Mouse (Mus musculus) neural tube, embryonic 13.5 days (tissue): ENCODE data around the gene Prkcsh. TPM values are rescaled to one million over a fixed set of nuclear protein-coding genes. Genes with fewer than 3 reads are reported as not detected.
A peak's percentile ranks its signal among the peaks of the same experiment; 100 is the strongest.

Source experiments
- ATAC-seq: fragments of 200-750 bp; cut with Nextera tagmentation; 2 replicates; pipeline ENCODE4 v1.8.0; 2017; ENCODE audit warnings: low read depth, mild to moderate bottlenecking, moderate TSS enrichment, moderate library complexity
- H3K27ac ChIP-seq: fragments of 300-500 bp; sonication (generic); replicated peaks from 2 replicates; pipeline ENCODE4 v1.5.1; 2015; ENCODE audit warnings: moderate library complexity, mild to moderate bottlenecking, inconsistent platforms
- H3K27me3 ChIP-seq: fragments of 300-500 bp; sonication (generic); 2 replicates; pipeline ENCODE4 v1.6.1; 2015; ENCODE audit warnings: mild to moderate bottlenecking, inconsistent platforms
- H3K36me3 ChIP-seq: fragments of 300-500 bp; sonication (generic); 2 replicates; pipeline ENCODE4 v1.6.1; 2015; ENCODE audit warnings: mild to moderate bottlenecking, inconsistent platforms
- H3K4me1 ChIP-seq: fragments of 300-500 bp; sonication (generic); replicated peaks from 2 replicates; pipeline ENCODE4 v1.6.1; 2015; ENCODE audit warnings: inconsistent platforms
- H3K4me2 ChIP-seq: fragments of 300-500 bp; sonication (generic); 2 replicates; pipeline ENCODE4 v1.6.1; 2015; ENCODE audit warnings: inconsistent platforms, mild to moderate bottlenecking, moderate library complexity
- H3K4me3 ChIP-seq: fragments of 300-500 bp; sonication (generic); 2 replicates; pipeline ENCODE4 v1.5.1; 2015; ENCODE audit warnings: mild to moderate bottlenecking, inconsistent platforms
- H3K9ac ChIP-seq: fragments of 300-500 bp; sonication (generic); 2 replicates; pipeline ENCODE4 v1.6.1; 2015; ENCODE audit warnings: moderate library complexity, mild to moderate bottlenecking, inconsistent platforms
- H3K9me3 ChIP-seq: fragments of 300-500 bp; sonication (generic); 2 replicates; pipeline ENCODE4 v1.6.1; 2016; ENCODE audit warnings: inconsistent platforms
- WGBS: fragments of 180-500 bp; shearing (Covaris S2); methylation state at CpG from one replicate; pipeline ENCODE4 v1.1.7; 2015; 5-methylcytosine and 5-hydroxymethylcytosine counted together
- polyA plus RNA-seq: library from polyadenylated mRNA; unstranded; fragments of >200 nt; fragmentation: Nextera tagmentation; extraction: Ambion mirVana; gene quantifications from 2 replicates; pipeline ENCODE4 v1.2.1, GENCODE M21; 2015

Gene Prkcsh
- 101 and 108 TPM in 2 replicates for polyA plus RNA-seq

DNA sequence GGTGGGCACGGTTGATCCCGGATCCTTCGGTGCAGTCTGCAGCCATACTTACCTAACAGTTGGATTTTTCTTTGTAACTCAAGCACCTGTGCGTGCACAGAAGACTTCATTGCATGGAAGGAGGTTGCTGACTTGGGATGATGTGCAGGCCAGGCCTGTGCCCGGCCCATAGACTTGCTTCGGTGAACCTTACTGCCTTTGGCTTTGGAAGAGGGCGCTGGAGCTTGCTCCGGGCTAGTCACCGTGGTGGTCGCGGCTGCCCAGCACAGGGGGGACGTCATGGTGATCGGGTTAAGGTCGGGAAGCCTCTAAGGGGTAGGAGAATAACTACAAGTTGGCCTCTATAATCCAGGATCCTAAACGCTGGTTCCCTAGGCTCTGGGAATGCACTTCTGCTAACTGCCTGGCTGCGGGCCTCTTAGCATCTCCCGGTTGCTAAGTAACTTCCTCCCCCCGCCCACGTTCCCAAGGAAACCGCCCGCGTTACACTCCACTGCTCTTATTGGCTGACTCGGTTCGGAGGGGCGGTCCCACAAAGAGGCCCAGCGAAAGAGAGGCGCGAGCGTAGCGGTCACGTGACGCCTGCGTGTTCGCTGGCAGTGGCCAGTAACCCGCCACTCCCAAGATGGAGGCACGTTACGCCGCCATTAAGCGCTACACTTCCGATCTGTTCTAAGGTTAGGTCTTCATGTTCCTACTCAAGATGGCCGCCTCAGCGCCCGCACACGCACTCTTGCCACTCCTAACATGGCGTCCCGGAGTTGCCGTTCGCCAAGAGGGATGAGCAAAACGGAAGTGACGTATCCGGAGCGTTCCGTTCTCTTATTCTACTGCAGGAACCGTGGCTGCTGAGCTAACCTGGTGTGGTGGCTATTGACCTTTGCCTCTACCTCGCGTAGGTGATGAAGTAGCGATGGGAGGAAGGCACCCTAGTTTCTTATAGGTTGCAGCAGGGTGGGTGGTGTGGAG lies at the start of gene Prkcsh, which contains the start of gene Ccdc151:
Prkcsh (plus strand) TSS at position 613 of the 969 bp plus-strand sequence.
Ccdc151 (minus strand) TSS at position 441 of the 969 bp plus-strand sequence.
- WGBS: 6% methylated on average over 57 of the region's 57 CpGs
- no peaks in the 10 kb centered on the region for H3K9me3 ChIP-seq
- peak within 1 kb of the TSS; percentile 75 for H3K4me3 ChIP-seq
- no peaks in the 10 kb centered on the region for H3K27me3 ChIP-seq
- peak within 1 kb of the TSS; percentile 81 for H3K27ac ChIP-seq
- ATAC-seq: peak; percentile 99
- peak within 1 kb of the TSS; percentile 94 for H3K4me2 ChIP-seq
- H3K4me1 ChIP-seq: peaks cover 50% of the 10 kb centered on the region
- H3K36me3 ChIP-seq: peaks cover 37% of the 10 kb centered on the region
- peak within 1 kb of the TSS; percentile 83 for H3K9ac ChIP-seq

GRCm38 (mm10) chr9:21953600-21953999 lies 49.0 kb upstream of the Prkcsh start:
- peaks cover 14% of the 10 kb centered on the region for H3K4me1 ChIP-seq
- 14% methylated on average over 3 of the region's 3 CpGs for WGBS
- H3K27me3 ChIP-seq: peaks cover 7% of the 10 kb centered on the region; the same call in 1 of the 2 replicates
- no peak overlapping the region for H3K27ac ChIP-seq
- no peak overlapping the region for H3K9ac ChIP-seq
- H3K4me2 ChIP-seq: no peak overlapping the region
- ATAC-seq: no peak
- H3K9me3 ChIP-seq: no peaks in the 10 kb centered on the region
- no peak overlapping the region for H3K4me3 ChIP-seq
- H3K36me3 ChIP-seq: 0 out of 2 replicates have a peak, but pooled peaks cover 2% of the 10 kb centered on the region

DNA sequence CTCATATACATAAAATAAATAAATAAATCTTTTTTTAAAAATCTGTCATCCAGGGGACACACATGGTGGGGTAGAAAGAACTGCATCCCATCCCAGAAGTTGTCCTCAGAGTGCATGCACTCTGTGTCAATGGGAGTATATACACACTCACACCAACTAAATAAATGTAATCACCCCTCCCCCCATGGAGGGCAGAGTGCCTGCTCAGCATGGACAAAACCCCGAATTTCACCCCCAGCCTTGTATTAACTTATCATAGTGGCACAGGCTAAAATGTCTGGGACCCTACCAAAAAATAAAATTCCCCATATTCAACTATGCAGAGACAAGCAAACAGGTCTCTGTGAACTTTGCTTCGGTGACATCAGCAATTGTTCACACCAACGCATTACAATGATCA lies 48.0 kb upstream of the Prkcsh start:
- ATAC-seq: no peak
- Histone ChIP-seq H3K27ac (no peak overlapping the region), H3K36me3 (no peaks in the 10 kb centered on the region), H3K27me3 (peaks cover 12% of the 10 kb centered on the region), H3K4me3 (peak overlapping the region; percentile 60; the same call in 1 of the 2 replicates), H3K9ac (no peak overlapping the region), H3K4me2 (peak overlapping the region; percentile 60), H3K9me3 (no peaks in the 10 kb centered on the region), H3K4me1 (peaks cover 14% of the 10 kb centered on the region)
- WGBS: 85% methylated on average over 3 of the region's 3 CpGs

DNA sequence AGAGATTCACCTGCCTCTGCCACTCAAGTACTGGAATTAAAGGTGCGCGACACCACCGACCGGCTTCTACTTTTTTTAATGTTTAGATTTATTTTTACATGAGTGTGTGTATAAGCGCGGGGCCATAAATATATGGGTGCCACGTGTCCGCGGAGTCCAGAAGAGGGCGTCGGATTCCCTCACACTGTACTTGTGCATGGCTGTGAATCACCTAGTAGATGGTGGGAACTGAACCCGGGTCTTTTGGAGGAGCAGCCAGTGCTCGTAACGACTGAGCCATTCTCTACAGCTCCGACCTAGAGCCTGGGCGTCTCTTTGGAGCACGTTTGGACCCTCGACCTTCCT lies 47.4 kb upstream of the Prkcsh start:
- WGBS: 2% methylated on average over 18 of the region's 18 CpGs
- ATAC-seq: peak; percentile 78
- peak overlapping the region; percentile 94 for H3K27ac ChIP-seq
- peak overlapping the region; percentile 60 for H3K4me2 ChIP-seq
- no peaks in the 10 kb centered on the region for H3K36me3 ChIP-seq
- peak overlapping the region; percentile 60 for H3K4me3 ChIP-seq
- H3K9me3 ChIP-seq: no peaks in the 10 kb centered on the region
- peaks cover 14% of the 10 kb centered on the region for H3K4me1 ChIP-seq
- H3K27me3 ChIP-seq: peaks cover 17% of the 10 kb centered on the region
- peak overlapping the region; percentile 75 for H3K9ac ChIP-seq

DNA sequence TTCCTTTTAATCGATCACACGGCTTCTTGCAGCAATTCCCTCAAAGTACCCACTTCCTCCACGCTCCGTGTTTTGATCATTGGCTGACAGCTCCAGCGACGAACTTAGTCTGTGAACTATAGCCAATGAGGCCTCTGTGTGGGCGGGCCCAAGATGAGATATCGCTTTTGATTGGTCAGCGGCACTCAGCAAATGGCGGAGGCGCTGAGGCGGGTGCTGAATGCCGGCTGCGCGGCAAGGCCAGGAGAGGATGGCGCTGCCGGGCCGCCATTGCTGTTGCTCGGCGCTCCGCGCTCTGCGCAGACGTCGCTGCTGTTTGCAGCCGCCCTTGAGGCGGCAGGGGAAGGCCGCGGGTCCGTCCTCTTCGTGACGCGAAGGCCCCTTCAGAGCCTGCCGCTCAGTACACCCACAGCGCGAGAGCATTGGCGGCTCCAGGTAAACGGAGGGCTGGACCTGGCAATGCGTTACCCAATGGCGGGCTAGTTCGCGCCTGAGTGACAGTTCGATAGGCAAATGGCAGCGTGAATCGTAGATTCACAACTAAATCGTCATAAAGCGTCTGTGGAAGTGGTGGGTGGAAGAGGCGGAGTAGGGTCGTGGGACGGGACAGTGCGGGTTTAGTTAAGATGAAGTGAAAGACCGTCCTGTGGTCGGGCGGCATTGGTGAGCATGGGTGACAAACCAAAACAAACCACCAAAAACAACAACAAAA lies 46.9 kb upstream of the Prkcsh start, which contains the start of gene Swsap1:
Swsap1 (plus strand) TSS at position 186 of the 712 bp plus-strand sequence.
- under 1% methylated on average over 54 of the region's 54 CpGs for WGBS
- Histone ChIP-seq H3K27me3 (peaks cover 21% of the 10 kb centered on the region), H3K4me3 (peak within 1 kb of the TSS; percentile 60), H3K9ac (peak within 1 kb of the TSS; percentile 75), H3K4me1 (peaks cover 18% of the 10 kb centered on the region), H3K9me3 (no peaks in the 10 kb centered on the region), H3K36me3 (no peaks in the 10 kb centered on the region), H3K4me2 (peak within 1 kb of the TSS; percentile 60), H3K27ac (peak within 1 kb of the TSS; percentile 94)
- peak; percentile 99 for ATAC-seq

- no peak overlapping the region for H3K4me2 ChIP-seq
- H3K36me3 ChIP-seq: no peaks in the 10 kb centered on the region
- no peak for ATAC-seq
- 84% methylated on average over 5 of the region's 5 CpGs for WGBS
- no peak overlapping the region for H3K4me3 ChIP-seq
- H3K9ac ChIP-seq: no peak overlapping the region
- H3K27me3 ChIP-seq: peaks cover 46% of the 10 kb centered on the region
- peaks cover 42% of the 10 kb centered on the region for H3K4me1 ChIP-seq
- H3K9me3 ChIP-seq: no peaks in the 10 kb centered on the region
- no peak overlapping the region for H3K27ac ChIP-seq
Measured at GRCm38 (mm10) chr9:21958372-21958771, 44.2 kb upstream of the Prkcsh start.

DNA sequence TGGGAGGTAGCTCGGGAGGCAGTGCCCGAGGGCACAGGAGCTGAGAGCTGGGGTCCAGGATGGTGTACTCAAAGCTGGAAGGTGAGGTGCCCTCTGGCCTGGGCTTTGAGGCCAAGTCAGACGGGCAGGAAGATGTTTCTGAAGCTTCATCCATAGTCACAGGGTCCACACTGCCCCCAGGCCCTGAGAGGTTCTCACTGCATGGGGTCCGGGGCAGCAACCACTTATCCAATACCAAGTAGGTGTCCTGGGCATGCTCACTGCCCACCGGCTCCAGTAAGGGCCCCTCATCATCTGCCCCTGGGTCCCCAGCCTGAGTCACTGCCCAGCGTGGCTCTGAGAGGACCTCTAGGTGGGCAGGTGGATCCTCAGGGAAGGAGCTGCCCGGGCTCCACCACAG lies 43.4 kb upstream of the Prkcsh start:
- no peak overlapping the region for H3K9ac ChIP-seq
- no peak overlapping the region for H3K27ac ChIP-seq
- ATAC-seq: no peak
- no peaks in the 10 kb centered on the region for H3K9me3 ChIP-seq
- no peak overlapping the region for H3K4me2 ChIP-seq
- H3K27me3 ChIP-seq: peaks cover 55% of the 10 kb centered on the region
- no peak overlapping the region for H3K4me3 ChIP-seq
- WGBS: 88% methylated on average over 7 of the region's 7 CpGs
- H3K4me1 ChIP-seq: peaks cover 43% of the 10 kb centered on the region
- no peaks in the 10 kb centered on the region for H3K36me3 ChIP-seq

- no peaks in the 10 kb centered on the region for H3K9me3 ChIP-seq
- no peak for ATAC-seq
- H3K4me1 ChIP-seq: peaks cover 40% of the 10 kb centered on the region
- 49% methylated on average over 9 of the region's 9 CpGs for WGBS
- H3K27me3 ChIP-seq: peaks cover 56% of the 10 kb centered on the region
- no peak overlapping the region for H3K27ac ChIP-seq
- H3K9ac ChIP-seq: no peak overlapping the region
- no peak overlapping the region; the same call in 1 of the 2 replicates for H3K4me2 ChIP-seq
- no peak overlapping the region for H3K4me3 ChIP-seq
- no peaks in the 10 kb centered on the region for H3K36me3 ChIP-seq
Measured at GRCm38 (mm10) chr9:21960135-21960534, 42.5 kb upstream of the Prkcsh start.

DNA sequence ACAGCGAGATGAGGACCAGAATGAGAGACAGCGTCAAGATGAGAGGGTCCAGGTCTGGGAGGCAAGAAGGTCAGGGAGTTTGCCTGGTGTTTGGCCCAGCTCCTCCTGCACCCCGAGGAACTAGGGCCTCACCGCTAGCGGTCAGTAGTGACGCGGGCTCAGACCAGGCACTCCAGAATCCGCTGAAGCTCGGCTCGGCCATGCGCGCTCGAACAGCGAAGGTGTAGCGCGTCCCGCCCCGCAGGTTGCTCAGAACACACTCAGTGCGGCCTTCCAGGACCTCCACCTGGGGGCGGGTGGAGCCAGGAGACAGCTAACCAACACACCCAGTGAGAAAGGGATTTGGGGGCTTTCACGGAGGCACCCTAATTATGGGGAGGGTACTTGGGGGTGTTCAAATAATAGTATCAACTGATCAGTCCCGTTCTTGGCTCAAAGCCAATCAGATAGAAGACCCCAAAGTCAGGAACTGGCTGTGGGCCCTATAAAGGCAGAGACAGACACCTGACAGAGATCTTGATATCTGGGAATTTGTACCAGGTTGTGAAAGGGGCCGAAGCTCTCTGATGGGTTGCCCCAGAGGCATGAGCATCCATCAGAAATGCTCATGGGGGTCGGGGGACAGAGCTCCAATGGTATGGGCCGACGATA lies 41.9 kb upstream of the Prkcsh start:
- no peaks in the 10 kb centered on the region for H3K36me3 ChIP-seq
- no peak overlapping the region for H3K9ac ChIP-seq
- H3K27me3 ChIP-seq: peaks cover 56% of the 10 kb centered on the region
- no peak for ATAC-seq
- peak overlapping the region; percentile 24; the same call in 1 of the 2 replicates for H3K4me2 ChIP-seq
- no peak overlapping the region for H3K4me3 ChIP-seq
- H3K9me3 ChIP-seq: no peaks in the 10 kb centered on the region
- WGBS: 7% methylated on average over 26 of the region's 26 CpGs
- no peak overlapping the region for H3K27ac ChIP-seq
- H3K4me1 ChIP-seq: peaks cover 40% of the 10 kb centered on the region

DNA sequence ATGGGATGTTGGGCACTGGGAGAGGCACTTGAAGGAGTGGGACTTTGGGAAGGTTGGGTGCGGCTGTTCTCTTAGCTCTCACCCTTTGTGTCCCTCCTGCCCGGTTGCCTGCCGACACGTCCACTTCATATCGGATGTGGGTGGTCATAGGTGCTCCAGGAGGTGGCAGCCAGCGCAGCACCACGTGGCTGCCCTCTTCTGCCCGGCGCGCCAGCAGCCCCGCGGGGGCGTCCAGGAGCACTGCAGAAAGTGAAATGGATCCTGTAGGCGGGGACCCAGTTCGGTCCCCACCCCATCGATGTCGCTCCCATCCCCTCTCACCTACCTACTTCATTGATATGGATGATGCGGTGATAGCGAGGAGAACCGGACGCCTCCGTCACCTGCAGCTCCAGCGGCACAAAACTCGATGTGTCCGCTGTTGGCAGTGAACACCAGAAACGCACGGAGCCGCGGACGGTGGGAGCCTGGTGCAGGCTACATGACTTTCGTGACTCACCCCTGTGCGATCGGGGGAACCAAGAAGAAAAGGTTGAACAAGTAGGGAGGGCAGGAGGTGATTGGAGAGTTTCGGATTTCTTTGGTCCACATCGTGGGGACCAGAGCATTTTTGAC lies 41.1 kb upstream of the Prkcsh start:
- H3K27me3 ChIP-seq: peaks cover 56% of the 10 kb centered on the region
- H3K27ac ChIP-seq: no peak overlapping the region
- H3K9me3 ChIP-seq: no peaks in the 10 kb centered on the region
- WGBS: 2% methylated on average over 35 of the region's 35 CpGs
- no peaks in the 10 kb centered on the region for H3K36me3 ChIP-seq
- H3K4me3 ChIP-seq: peak overlapping the region; percentile 35
- peak overlapping the region; percentile 61 for H3K4me2 ChIP-seq
- no peak for ATAC-seq
- peak overlapping the region; percentile 59; the same call in 1 of the 2 replicates for H3K9ac ChIP-seq
- H3K4me1 ChIP-seq: peaks cover 37% of the 10 kb centered on the region

GRCm38 (mm10) chr9:21962010-21962409 lies 40.6 kb upstream of the Prkcsh start:
- H3K4me3 ChIP-seq: peak overlapping the region; percentile 35
- no peaks in the 10 kb centered on the region for H3K36me3 ChIP-seq
- peak overlapping the region; percentile 61 for H3K4me2 ChIP-seq
- H3K9ac ChIP-seq: peak overlapping the region; percentile 59
- under 1% methylated on average over 15 of the region's 15 CpGs for WGBS
- ATAC-seq: no peak
- no peak overlapping the region for H3K27ac ChIP-seq
- H3K4me1 ChIP-seq: peaks cover 33% of the 10 kb centered on the region
- H3K27me3 ChIP-seq: peaks cover 56% of the 10 kb centered on the region
- H3K9me3 ChIP-seq: no peaks in the 10 kb centered on the region
